Mouse (Mus musculus) thymus, adult 2 months (tissue): Measurements from ENCODE around the gene Ndufs4. TPM values are rescaled to one million over a fixed set of nuclear protein-coding genes. Genes with fewer than 3 reads are reported as not detected.

Experiments
- DNase-seq: peaks from one replicate; pipeline ENCODE4 v3.0.0; 2021
- H3K27ac ChIP-seq: fragments of 200-500 bp; 2 replicates; pipeline ENCODE4 v1.5.1; 2012; ENCODE audit warnings: low read length, control low read depth; ENCODE audit not compliant: control insufficient read depth, insufficient read depth
- H3K27me3 ChIP-seq: fragments of 200-500 bp; 2 replicates; pipeline ENCODE4 v1.6.1; 2012; ENCODE audit warnings: mild to moderate bottlenecking, low read length, moderate library complexity, mixed read lengths; ENCODE audit not compliant: control insufficient read depth, insufficient read depth
- H3K36me3 ChIP-seq: fragments of 200-500 bp; 2 replicates; pipeline ENCODE4 v1.6.1; 2012; ENCODE audit warnings: mild to moderate bottlenecking, low read length, moderate library complexity; ENCODE audit not compliant: control insufficient read depth, insufficient read depth
- H3K4me1 ChIP-seq: fragments of 200-500 bp; replicated peaks from 2 replicates; pipeline ENCODE4 v1.6.1; 2012; ENCODE audit warnings: low read length; ENCODE audit not compliant: control insufficient read depth, insufficient read depth
- H3K4me3 ChIP-seq: fragments of 200-500 bp; 2 replicates; pipeline ENCODE4 v1.5.1; 2012; ENCODE audit warnings: mild to moderate bottlenecking, low read length, control low read depth, moderate library complexity; ENCODE audit not compliant: control insufficient read depth, insufficient read depth
- CTCF ChIP-seq: fragments of 200-500 bp; IDR thresholded peaks from 2 replicates; pipeline ENCODE4 v1.5.1; 2012; ENCODE audit warnings: mild to moderate bottlenecking, control low read depth, low read length, moderate library complexity, borderline replicate concordance; ENCODE audit not compliant: control insufficient read depth, poor library complexity, insufficient read depth; ENCODE audit errors: extremely low read depth
- POLR2A ChIP-seq: fragments of 200-500 bp; IDR thresholded peaks from 2 replicates; pipeline ENCODE4 v1.6.1; 2012; ENCODE audit warnings: mild to moderate bottlenecking, low read length, control low read depth, moderate library complexity; ENCODE audit not compliant: control insufficient read depth, poor library complexity, insufficient read depth; ENCODE audit errors: extremely low read depth
- WGBS: fragments of 180-500 bp; shearing (Covaris S2); methylation state at CpG from one replicate; pipeline ENCODE4 v1.1.7; 2018; 5-methylcytosine and 5-hydroxymethylcytosine counted together
- polyA plus RNA-seq: library from polyadenylated mRNA; depleted of rRNA; stranded (reverse); fragments of >200 nt; gene quantifications from 2 replicates; pipeline ENCODE4 v1.2.3, GENCODE M21; 2012

Gene Ndufs4
- polyA plus RNA-seq, 1 experiment: 54.9 TPM

DNA sequence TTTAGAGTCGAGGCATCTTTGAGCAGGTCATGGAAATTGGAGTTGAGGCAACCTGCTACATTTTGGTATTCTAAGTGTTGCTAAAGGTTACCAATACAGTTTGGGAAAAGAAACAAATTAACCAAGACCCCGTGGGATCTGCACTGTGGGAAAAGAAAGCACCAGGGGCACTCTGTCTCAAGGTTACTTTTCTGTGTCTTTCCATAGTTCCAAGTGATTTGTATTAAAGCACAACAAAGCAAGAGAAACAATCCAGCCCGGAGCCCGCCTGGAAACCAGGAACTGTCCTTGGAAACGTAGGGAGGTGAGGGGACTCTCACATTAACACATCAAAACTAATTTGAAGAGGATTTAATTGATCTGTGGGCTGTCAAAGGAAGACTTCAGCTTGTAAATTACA is 18.8 kb upstream of the Ndufs4 start:
- Histone ChIP-seq H3K4me1 (no peaks in the 10 kb centered on the region), H3K27ac (no peak overlapping the region), H3K27me3 (no peaks in the 10 kb centered on the region), H3K4me3 (no peak overlapping the region), H3K36me3 (no peaks in the 10 kb centered on the region)
- TF ChIP-seq CTCF (no peak), POLR2A (no peak)
- 57% methylated on average over 5 of the region's 5 CpGs for WGBS
- DNase-seq: no peak

DNA sequence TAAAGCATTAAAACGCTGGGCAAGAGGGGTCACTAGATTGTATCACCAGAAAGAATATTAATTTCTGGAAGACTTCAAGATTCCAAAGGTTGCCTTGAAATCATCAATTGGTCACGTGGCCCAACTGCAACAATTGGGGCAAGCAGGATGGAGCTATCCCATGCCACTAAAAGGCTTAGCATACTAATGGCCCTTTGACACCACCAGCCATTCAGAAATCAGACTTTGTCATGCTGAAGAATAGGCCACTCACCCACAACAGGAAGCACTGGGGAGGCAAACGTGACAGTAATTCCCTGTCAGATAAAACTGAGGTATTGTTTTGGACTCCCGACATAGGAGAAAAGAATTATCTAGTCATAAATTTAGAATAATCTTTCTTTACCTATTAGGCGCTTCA is 18.4 kb upstream of the Ndufs4 start:
- DNase-seq: no peak
- Histone ChIP-seq H3K4me3 (no peak overlapping the region), H3K27me3 (no peaks in the 10 kb centered on the region), H3K36me3 (no peaks in the 10 kb centered on the region), H3K27ac (no peak overlapping the region), H3K4me1 (no peaks in the 10 kb centered on the region)
- no peak for TF ChIP-seq POLR2A
- WGBS: 56% methylated on average over 5 of the region's 5 CpGs

DNA sequence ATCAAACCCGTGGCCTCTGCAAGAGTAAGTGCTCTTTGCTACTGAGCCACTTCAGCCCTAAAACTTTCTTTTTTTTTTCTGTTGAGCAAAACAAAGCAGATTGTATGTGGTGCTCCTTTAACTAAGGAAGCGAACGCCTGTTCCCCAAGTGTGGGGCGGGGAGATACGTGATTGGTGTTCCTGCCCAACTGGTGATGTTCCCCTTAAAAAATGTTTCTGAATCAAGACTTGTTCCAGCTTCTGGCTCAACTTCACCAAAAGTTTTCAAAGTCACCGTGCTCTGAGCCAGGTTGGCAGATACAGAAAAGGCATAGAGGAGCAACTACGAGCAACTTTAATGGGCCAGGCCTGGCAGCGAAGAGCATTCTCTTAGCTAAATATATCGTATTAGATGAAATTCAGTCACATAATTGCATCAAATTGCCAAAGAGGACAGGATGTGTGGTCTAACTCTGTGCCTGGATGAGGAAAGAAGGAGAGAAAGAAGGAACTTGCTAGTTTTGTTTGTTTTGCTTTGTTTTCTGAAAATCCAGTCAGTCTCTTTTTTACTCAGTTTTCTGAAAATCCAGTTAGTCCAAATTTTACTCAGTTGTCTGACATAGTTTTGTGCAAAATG is 17.1 kb upstream of the Ndufs4 start:
- H3K36me3 ChIP-seq: no peaks in the 10 kb centered on the region
- no peak for DNase-seq
- no peaks in the 10 kb centered on the region for H3K27me3 ChIP-seq
- TF ChIP-seq CTCF: no peak
- no peak for TF ChIP-seq POLR2A
- H3K4me3 ChIP-seq: no peak overlapping the region
- H3K4me1 ChIP-seq: no peaks in the 10 kb centered on the region
- WGBS: 93% methylated on average over 9 of the region's 9 CpGs
- no peak overlapping the region for H3K27ac ChIP-seq

DNA sequence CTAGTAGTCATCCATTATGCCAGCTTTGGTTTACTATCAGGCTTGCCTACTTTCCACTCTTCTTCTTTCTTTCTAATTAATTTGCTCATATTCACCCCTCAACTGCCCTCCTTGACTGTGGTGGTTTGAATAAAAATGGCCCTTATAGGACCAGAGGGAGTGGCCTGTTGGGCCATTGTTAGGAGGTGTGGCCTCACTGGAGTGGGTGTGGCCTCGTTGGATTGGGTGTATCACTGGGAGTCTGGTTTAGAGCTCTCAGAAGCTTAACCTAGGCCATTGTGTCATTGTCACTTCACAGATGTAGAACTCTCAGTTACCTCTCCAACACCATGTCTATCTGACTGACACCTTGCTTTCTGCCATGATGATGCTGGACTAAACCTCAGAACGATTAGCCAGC is 10.8 kb upstream of the Ndufs4 start:
- no peak for TF ChIP-seq CTCF
- no peak for TF ChIP-seq POLR2A
- H3K4me3 ChIP-seq: no peak overlapping the region
- no peaks in the 10 kb centered on the region for H3K4me1 ChIP-seq
- WGBS: 87% methylated on average over 2 of the region's 2 CpGs
- no peaks in the 10 kb centered on the region for H3K36me3 ChIP-seq
- no peak for DNase-seq
- no peak overlapping the region for H3K27ac ChIP-seq
- no peaks in the 10 kb centered on the region for H3K27me3 ChIP-seq

DNA sequence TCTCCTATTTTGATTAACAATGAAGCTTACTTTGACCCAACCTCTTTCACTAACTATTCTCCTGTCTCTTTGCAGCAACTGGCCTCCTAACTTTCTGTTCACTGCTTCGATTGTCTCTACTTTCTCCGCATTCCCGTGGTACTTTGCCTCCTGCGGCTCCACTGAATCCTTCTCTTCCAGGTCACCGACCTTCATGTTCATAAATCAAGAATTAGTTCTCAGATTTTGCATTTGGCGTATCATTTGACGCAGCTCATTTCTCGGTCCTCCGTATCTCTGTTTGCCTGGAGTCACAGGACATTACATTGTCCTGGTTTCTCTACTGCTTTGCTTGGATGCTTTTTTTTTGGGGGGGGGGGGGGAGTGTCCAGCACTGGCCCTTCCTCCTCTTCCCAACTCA is 9.2 kb upstream of the Ndufs4 start:
- DNase-seq: no peak
- Histone ChIP-seq H3K36me3 (no peaks in the 10 kb centered on the region), H3K27ac (no peak overlapping the region), H3K4me3 (no peak overlapping the region), H3K4me1 (no peaks in the 10 kb centered on the region), H3K27me3 (no peaks in the 10 kb centered on the region)
- WGBS: 86% methylated on average over 9 of the region's 9 CpGs
- TF ChIP-seq POLR2A (no peak), CTCF (no peak)

DNA sequence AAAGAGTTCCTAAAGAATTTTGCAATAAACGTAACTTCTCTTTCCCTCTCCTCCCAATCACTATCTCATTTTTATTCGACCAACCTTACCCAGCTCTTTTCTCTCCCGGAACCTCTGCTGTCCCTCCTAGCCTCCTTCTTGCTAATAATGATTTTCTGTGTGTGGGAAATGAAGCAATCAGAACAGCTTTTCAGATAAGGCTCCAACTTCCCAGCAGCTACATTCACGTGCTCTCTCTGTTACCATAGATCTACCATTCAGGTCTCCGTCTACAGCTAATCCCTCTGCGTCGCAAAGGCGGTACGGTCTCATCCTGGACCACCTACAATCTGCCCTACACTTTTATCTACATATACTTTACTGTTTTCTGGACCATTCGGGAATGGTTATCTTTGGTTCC is 8.8 kb upstream of the Ndufs4 start:
- H3K4me1 ChIP-seq: no peaks in the 10 kb centered on the region
- no peak overlapping the region for H3K4me3 ChIP-seq
- DNase-seq: no peak
- H3K36me3 ChIP-seq: no peaks in the 10 kb centered on the region
- no peak overlapping the region for H3K27ac ChIP-seq
- H3K27me3 ChIP-seq: no peaks in the 10 kb centered on the region
- 94% methylated on average over 10 of the region's 10 CpGs for WGBS
- no peak for TF ChIP-seq CTCF

DNA sequence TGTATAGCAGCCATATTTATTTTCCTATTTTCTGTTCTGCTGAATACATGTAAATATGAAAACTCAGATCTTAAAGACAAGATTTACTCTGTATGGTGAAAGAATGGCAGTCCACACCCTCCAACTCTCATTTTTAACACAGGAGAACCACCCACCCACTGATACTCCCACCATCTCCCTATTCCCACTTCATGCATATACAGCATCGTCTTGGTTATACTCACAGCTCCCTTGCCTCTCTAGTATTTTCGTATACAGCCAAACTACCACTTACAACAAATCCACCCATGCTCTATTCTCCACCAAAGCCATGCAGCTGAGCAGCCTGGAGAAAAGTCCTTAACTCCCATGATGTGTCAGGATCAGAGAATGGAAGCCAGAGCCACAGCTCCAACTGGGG is 6.7 kb upstream of the Ndufs4 start:
- H3K27me3 ChIP-seq: no peaks in the 10 kb centered on the region
- no peak for DNase-seq
- TF ChIP-seq CTCF (no peak), POLR2A (no peak)
- no peaks in the 10 kb centered on the region for H3K4me1 ChIP-seq
- H3K27ac ChIP-seq: no peak overlapping the region
- H3K4me3 ChIP-seq: no peak overlapping the region
- no peaks in the 10 kb centered on the region for H3K36me3 ChIP-seq
- 95% methylated on average over 2 of the region's 2 CpGs for WGBS
